Mouse (Mus musculus) common myeloid progenitor, adult 5-6 weeks (primary cell): ENCODE measurements around the gene Vps37c. TPM values are rescaled to one million over a fixed set of nuclear protein-coding genes. Genes with fewer than 3 reads are reported as not detected.

ENCODE experiments used
- ATAC-seq: replicated peaks from 2 replicates; pipeline ENCODE4 v1.8.0; 2016; ENCODE audit warnings: low read depth, mild to moderate bottlenecking, moderate TSS enrichment, inconsistent platforms; ENCODE audit not compliant: poor library complexity, severe bottlenecking
- total RNA-seq: library from RNA; stranded (forward); fragments of 200-1000, 187-1606 nt; gene quantifications from 2 replicates; pipeline ENCODE4 v1.2.3, GENCODE M21; 2017

Gene Vps37c
- total RNA-seq, 1 experiment from 2014 or later, result 11.5 TPM

- no peak for ATAC-seq
Observed at GRCm38 (mm10) chr19:10685081-10685480, 3.5 kb upstream of the Vps37c start.

- ATAC-seq, result no peak
Observed at GRCm38 (mm10) chr19:10685727-10686126, 2.8 kb upstream of the Vps37c start.

- no peak for ATAC-seq
Observed at GRCm38 (mm10) chr19:10689470-10690166, 1.1 kb downstream of the Vps37c start.

- ATAC-seq, result no peak
Observed at GRCm38 (mm10) chr19:10690336-10690735, 1.8 kb downstream of the Vps37c start.

- no peak for ATAC-seq
Observed at GRCm38 (mm10) chr19:10691121-10691520, 2.6 kb downstream of the Vps37c start.

GRCm38 (mm10) chr19:10691660-10692059, 3.1 kb downstream of the Vps37c start:
- ATAC-seq, result no peak

- no peak for ATAC-seq
Observed at GRCm38 (mm10) chr19:10692361-10692760, 3.8 kb downstream of the Vps37c start.

GRCm38 (mm10) chr19:10693926-10694682, 5.6 kb downstream of the Vps37c start:
- peak; percentile 67 for ATAC-seq

GRCm38 (mm10) chr19:10695801-10696200, 7.3 kb downstream of the Vps37c start:
- ATAC-seq, result no peak

GRCm38 (mm10) chr19:10698131-10698991, 9.8 kb downstream of the Vps37c start:
- peak; percentile 67 for ATAC-seq

GRCm38 (mm10) chr19:10699851-10700250, 11.3 kb downstream of the Vps37c start:
- ATAC-seq, result no peak

- ATAC-seq, result no peak
Observed at GRCm38 (mm10) chr19:10701013-10701726, 12.6 kb downstream of the Vps37c start.

GRCm38 (mm10) chr19:10702125-10702524, 13.6 kb downstream of the Vps37c start:
- no peak for ATAC-seq

- ATAC-seq, result peak; percentile 33; the same call in 1 of the 2 replicates
Observed at GRCm38 (mm10) chr19:10703470-10703869, 14.9 kb downstream of the Vps37c start.

- no peak for ATAC-seq
Observed at GRCm38 (mm10) chr19:10707087-10707875, 18.7 kb downstream of the Vps37c start.

- no peak for ATAC-seq
Observed at GRCm38 (mm10) chr19:10707881-10708280, 19.3 kb downstream of the Vps37c start.

- ATAC-seq, result no peak
Observed at GRCm38 (mm10) chr19:10708900-10709299, 20.4 kb downstream of the Vps37c start.

GRCm38 (mm10) chr19:10709360-10710087, 21.0 kb downstream of the Vps37c start:
- peak; percentile 89 for ATAC-seq
